24 mouse cellular contexts compared by ENCODE assay signal in the genomic region with DNA sequence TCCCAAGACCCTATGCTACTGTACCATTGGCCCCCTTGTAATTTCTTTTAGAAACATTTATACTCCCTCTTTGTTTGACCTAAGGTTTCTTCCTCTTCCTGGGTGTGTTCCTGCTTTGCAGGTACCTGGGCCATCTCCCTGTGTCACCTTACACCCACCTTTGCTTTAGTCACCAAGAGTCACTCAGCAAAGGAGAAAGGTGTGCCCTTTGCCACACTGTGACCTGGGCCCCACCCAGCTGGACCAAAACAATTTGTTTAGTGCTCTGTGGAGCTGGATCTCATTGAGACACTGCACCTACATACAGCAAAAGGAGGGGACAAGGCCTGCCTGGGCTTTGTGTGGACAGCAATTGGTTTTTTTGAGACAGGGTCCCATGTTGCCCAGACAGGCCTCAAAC. TPM values are rescaled to one million over a fixed set of nuclear protein-coding genes. Genes with fewer than 3 reads are reported as not detected.
DNase-seq lines count a peak whose midpoint lies in the region; ATAC-seq and TF ChIP-seq lines count a peak whose summit lies in the region.
"Had no signal": no experiment of that assay in that cellular context is flagged by ENCODE, and none has a peak within 500 bp of the region (broad histone marks: within the 10 kb centered on the region; RNA-seq: fewer than 3 reads in every experiment).

No protein-coding gene starts in this region.

- no peak overlapping the region for H3K4me3 ChIP-seq in layer of hippocampus, adult 2 months
- H3K4me3 ChIP-seq in stomach, embryonic 15.5 days (replicated peaks) = no peak overlapping the region
- H3K4me3 ChIP-seq: forebrain, embryonic 10.5 days; forebrain, embryonic 13.5 days; gastrocnemius, adult 2 months; hindbrain, embryonic 10.5 days; hindbrain, embryonic 13.5 days had no signal

- H3K27me3 ChIP-seq in stomach, embryonic 15.5 days (replicated peaks) = no peaks in the 10 kb centered on the region
- H3K27me3 ChIP-seq: forebrain, embryonic 13.5 days; hindbrain, embryonic 13.5 days had no signal

- TF ChIP-seq CTCF in layer of hippocampus, adult 2 months (conservative IDR thresholded peaks at IDR 0.05) = no peak

- no peaks in the 10 kb centered on the region for H3K9me3 ChIP-seq in stomach, embryonic 15.5 days
- H3K9me3 ChIP-seq: forebrain, embryonic 10.5 days; forebrain, embryonic 13.5 days; hindbrain, embryonic 10.5 days; hindbrain, embryonic 13.5 days had no signal

- H3K4me1 ChIP-seq in stomach, embryonic 15.5 days = peaks cover 8% of the 10 kb centered on the region; the same call in 1 of the 2 replicates
- H3K4me1 ChIP-seq: hindbrain, embryonic 10.5 days had no signal

- no peak overlapping the region for H3K9ac ChIP-seq in stomach, embryonic 15.5 days
- H3K9ac ChIP-seq: forebrain, embryonic 13.5 days; hindbrain, embryonic 13.5 days had no signal

- ATAC-seq in stomach, embryonic 15.5 days (ENCODE audit: insufficient read depth, low FRiP score, low read depth) = no peak
- ATAC-seq in inflammation-experienced regulatory T-cells, adult 6 months = no peak
- ATAC-seq: activated CD4-positive, CD25-positive, alpha-beta regulatory T cell, adult 4 months; forebrain, embryonic 13.5 days; forebrain, embryonic 16.5 days; hindbrain, embryonic 16.5 days had no signal

- H3K36me3 ChIP-seq in stomach, embryonic 15.5 days = peaks cover 4% of the 10 kb centered on the region; the same call in 1 of the 2 replicates

- no peak for DNase-seq in layer of hippocampus, adult 2 months (ENCODE audit: low spot score in 2 of 2)
- no peak for DNase-seq in layer of hippocampus, postnatal 25 days (ENCODE audit: extremely low spot score in 1 of 2, low spot score in 1 of 2)
- DNase-seq in urinary bladder, postnatal 14 days (ENCODE audit: low spot score) = peak; percentile 29
- DNase-seq in urinary bladder, adult 2 months (ENCODE audit: low spot score) = no peak
- DNase-seq in kidney, adult 9 months = no peak
- DNase-seq: adrenal gland, adult 8-10 months; adrenal gland, postnatal 25 days; cerebellum, adult 11-12 months; cerebellum, adult 9-10 months; cerebellum, postnatal 14 days; gastrocnemius, adult 2 months; gastrocnemius, postnatal 14 days; heart, adult 11 months; heart, postnatal 36 days had no signal

- no peak overlapping the region for H3K4me2 ChIP-seq in stomach, embryonic 15.5 days
- H3K4me2 ChIP-seq: forebrain, embryonic 13.5 days; heart, embryonic 11.5 days; hindbrain, embryonic 13.5 days had no signal

- H3K27ac ChIP-seq in layer of hippocampus, adult 2 months = peak overlapping the region; percentile 48; the same call in 1 of the 2 replicates
- H3K27ac ChIP-seq in stomach, embryonic 15.5 days = 0 out of 2 replicates have a peak overlapping the region, but pooled peaks have one; percentile 21
- H3K27ac ChIP-seq: forebrain, embryonic 10.5 days; forebrain, embryonic 13.5 days; hindbrain, embryonic 10.5 days; hindbrain, embryonic 13.5 days had no signal

RNA-seq across cellular contexts. Expression of gene Dnm2, which starts 15.7 kb away (rescaled TPM):
- 10 to 100 TPM; 58.0 to 69.6 TPM for total RNA-seq in layer of hippocampus, adult 2 months (2021)
- 10 to 100 TPM; 55.2 to 77.1 TPM for total RNA-seq in layer of hippocampus, postnatal 25 days (2021)
- 76.4 and 91.4 TPM in 2 replicates for polyA plus RNA-seq in urinary bladder, adult 2 months (2012; rRNA removed)
- polyA plus RNA-seq in stomach, embryonic 15.5 days (2015; fragmentation: Nextera tagmentation; extraction: Ambion mirVana) = 71.3 and 75.7 TPM in 2 replicates
- polyA plus RNA-seq in inflammation-experienced regulatory T-cells, adult 6 months (2017; shearing (Covaris generic)) = 100 to 1,000 TPM in 1 of 3 experiments, 10 to 100 TPM in 2; 85.4 to 117 (median 97.6) TPM

RNA-seq across cellular contexts. Expression of gene Qtrt1, which starts 28.8 kb away (rescaled TPM):
- total RNA-seq in layer of hippocampus, adult 2 months (2021) = 10 to 100 TPM; 31.2 to 46.2 TPM
- 10 to 100 TPM; 21.4 to 31.6 TPM for total RNA-seq in layer of hippocampus, postnatal 25 days (2021)
- 32.2 and 38.8 TPM in 2 replicates for polyA plus RNA-seq in urinary bladder, adult 2 months (2012; rRNA removed)
- 55.9 and 57.6 TPM in 2 replicates for polyA plus RNA-seq in stomach, embryonic 15.5 days (2015; fragmentation: Nextera tagmentation; extraction: Ambion mirVana)
- polyA plus RNA-seq in inflammation-experienced regulatory T-cells, adult 6 months (2017; shearing (Covaris generic)) = 10 to 100 TPM; 26.2 to 49.8 (median 39.8) TPM
